Mouse (Mus musculus): ENCODE measurements around the gene Hnrnph3.
A peak's percentile ranks its signal among the peaks of the same experiment; 100 is the strongest.

Gene Hnrnph3

DNA sequence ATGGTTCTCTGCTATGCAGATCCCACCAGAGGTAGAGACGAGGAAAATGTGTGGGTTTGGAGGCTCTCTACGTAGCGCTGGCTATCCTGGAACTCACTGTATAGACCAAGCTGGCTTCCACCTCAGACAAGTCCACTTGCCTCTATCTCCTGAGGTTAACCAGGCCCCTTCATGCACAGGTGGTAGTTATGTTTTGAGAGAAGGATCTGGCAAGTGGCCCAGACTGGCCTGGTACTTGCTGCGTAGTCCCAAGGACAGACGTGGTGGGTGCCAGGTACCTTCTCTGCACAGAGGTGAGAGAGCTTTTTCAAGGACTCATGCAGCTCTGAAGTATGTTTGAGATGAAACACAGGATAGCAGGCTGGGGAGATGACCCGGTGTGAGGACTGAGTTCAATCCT, 39.5 kb downstream of the Hnrnph3 start:
- DNase-seq (ENCODE audit: low spot score in 2 of 2): no peak

DNA sequence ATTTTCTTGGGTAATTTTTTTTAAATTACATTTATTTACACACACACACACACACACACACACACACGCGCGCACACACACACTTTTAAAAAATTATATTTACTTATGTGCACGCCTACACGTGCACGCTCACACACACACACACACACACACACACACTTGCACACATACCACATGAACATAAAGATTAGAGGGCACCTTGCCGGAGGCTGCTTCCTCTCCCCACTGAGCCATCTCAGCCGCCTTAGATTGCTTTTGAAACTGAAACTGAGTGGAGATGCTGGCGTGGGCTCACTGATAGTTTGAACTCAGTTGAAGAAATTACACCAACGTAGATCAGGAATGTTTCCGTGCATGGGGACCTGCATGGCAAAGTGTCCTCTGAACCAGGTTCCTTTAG, 39.9 kb downstream of the Hnrnph3 start:
- no peak for DNase-seq (ENCODE audit: low spot score in 2 of 2)

DNA sequence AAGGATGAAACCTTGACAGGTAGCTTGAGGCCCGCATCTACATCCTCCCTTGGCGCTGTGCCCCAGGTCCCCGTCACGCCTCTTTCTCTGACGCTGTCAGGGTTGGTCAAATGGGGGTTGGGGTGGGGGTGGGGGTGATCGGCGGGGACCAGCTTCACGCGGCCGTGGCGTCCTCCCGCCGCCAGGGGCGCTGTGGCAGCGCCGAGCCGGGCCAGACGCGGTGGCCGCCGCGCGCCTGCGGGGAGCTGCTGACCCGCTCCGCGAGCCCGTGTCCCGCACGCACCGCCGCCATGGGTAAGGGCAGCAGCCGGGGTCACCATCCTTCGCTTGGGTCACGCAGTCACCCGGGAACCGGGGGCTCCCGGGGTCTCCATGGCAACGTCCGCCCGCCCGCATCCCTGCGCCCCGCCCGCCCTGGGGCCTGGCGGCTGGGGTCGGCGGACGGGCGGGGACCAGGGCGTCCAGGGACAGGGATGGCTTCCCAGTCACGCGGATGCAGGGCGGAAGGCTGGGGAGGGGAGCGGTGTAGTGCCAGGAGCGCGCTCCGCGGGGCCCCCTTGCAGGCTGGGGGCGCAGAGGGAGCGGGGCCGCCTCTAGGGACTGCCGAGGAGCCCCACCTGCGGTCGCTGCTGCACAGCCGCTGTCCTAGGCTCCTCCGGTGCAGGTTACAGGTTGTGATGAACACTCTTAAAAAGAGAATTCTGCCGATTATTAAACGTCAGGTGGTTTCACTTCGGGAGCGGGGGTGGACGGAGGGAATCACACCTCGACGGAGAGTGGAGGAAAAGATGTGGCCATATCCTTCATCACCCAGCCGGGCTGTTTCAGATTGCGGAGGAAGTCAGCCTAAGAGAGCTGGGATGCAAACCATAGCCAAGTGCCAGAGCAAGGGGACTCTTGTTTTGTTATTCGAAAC, 43.7 kb downstream of the Hnrnph3 start, which contains the start of gene Rufy2:
TSS of gene Rufy2 (plus strand) at position 185 of the 916 bp plus-strand sequence.
- peak; percentile 83 for DNase-seq (ENCODE audit: low spot score in 2 of 2)

DNA sequence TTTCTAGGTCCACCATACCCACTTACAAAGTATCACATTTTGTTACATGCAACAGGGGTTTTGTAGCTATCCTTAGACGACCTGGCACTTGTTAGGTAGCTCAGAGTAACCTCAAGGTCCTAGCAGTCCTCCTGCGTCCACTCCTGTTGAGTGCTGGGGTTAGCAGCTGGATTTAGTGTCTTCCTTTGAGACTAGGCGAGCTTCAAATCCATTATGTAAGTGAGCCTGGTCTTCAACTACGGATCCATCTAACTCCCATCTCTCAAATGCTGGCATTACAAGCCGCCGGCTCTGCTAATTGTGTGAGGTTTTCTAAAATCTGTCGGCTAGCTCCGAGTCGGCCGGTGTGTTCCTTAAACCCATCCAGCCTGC, 44.4 kb downstream of the Hnrnph3 start:
- DNase-seq (ENCODE audit: low spot score in 2 of 2): no peak

DNA sequence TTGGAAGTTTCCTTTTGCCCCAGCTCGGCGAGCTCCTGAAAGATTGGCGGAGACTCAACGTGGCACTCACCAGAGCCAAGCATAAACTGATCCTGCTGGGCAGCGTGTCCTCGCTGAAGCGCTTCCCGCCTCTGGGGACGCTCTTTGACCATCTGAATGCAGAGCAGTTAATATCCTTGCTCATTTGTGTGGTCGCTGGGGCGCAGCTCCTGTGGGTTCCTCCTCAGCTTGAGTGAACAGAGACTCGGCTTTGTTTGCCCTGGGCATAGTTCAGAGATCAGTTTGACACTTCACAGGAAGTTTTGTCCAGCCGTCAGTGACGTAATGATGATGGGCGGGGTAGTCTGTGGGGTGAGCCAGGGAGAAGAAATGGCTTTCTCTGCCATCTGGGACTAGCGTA, 52.2 kb downstream of the Hnrnph3 start:
- no peak for DNase-seq (ENCODE audit: low spot score in 2 of 2)

DNA sequence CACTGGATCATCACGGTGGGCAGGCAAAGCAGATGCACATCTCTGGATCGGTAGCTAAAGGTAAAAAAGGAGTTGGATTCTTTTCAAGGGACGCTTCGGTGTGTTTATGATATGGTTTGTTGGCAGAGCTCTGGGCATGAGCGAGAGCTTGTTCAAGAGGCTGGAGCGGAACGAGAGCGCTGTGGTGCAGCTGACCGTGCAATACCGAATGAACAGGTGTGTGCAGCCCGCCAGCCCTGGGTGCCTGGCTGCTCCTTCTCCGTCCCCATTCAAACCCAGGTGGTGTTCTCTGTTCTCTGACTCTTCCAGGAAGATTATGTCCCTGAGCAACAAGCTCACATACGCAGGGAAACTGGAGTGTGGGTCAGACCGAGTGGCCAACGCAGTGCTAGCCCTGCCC, 57.7 kb downstream of the Hnrnph3 start:
- no peak for DNase-seq (ENCODE audit: low spot score in 2 of 2)

DNA sequence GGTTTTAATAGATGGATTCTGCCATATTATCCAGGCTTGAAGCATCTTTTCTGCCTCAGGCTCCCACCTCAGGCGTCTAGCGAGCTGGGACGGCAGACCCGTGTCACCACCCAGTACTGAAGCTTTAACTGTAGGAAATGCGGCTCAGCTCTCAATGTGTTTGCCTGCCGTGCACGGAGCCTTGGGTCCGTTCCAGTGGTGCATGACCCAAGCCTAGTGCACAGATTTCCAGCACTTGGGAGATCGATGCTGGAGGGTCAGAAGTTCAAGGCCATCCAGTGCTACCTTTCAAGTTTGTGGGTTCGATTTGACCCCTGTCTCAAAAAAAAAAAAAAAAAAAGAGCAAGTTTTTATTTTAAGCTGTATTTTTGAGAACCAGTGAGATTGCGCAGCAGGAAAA, 58.2 kb downstream of the Hnrnph3 start:
- no peak for DNase-seq (ENCODE audit: low spot score in 2 of 2)

Measured in frontal cortex, postnatal 10 days (tissue).